Mouse (Mus musculus): Measurements from ENCODE around the gene Grhl1. TPM values are rescaled to one million over a fixed set of nuclear protein-coding genes. Genes with fewer than 3 reads are reported as not detected.
A peak's percentile ranks its signal among the peaks of the same experiment; 100 is the strongest.

The Grhl1 gene
- polyA plus RNA-seq, 2 experiments, result 0.20 to 0.45 TPM

DNA sequence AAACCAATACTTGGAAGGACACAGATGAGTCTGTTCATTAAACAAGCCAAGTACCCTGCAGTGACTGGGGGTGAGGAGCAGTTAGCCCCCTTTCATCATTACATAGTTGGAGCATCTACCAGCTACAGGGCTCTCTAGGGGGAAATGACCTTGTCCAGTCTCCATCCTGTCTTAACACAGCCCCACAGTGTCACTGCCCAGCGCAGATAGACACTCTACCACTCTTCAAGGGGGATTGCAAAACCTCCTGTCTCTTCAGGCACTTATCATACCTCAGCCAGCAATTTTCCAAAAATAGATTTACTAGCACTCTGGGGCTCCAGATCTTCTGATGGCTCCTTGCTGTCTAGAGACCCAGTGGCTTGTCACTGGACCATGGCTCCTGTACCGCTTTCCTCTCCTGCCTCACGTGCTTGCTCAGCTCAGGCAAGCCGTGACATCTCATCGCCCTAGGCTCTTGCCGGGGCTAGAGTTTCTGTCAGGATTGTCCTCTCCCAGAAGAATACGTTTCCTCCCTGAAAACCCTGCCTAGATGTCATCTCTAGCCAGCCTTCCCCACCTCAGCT, 8.6 kb upstream of the Grhl1 start:
- H3K9ac ChIP-seq (replicated peaks), result no peak overlapping the region
- H3K4me3 ChIP-seq (ENCODE audit: insufficient read depth in 1 of 2, low read depth in 2 of 2, low read length in 2 of 2), result no peak overlapping the region
- no peak for TF ChIP-seq CTCF (IDR thresholded peaks at IDR 0.05; ENCODE audit: low read depth)
- no peaks in the 10 kb centered on the region for H3K36me3 ChIP-seq (replicated peaks; ENCODE audit: control insufficient read depth, insufficient read depth, low read depth)
- no peak overlapping the region for H3K4me2 ChIP-seq (ENCODE audit: low read depth)
- DNase-seq (ENCODE audit: low read depth in 3 of 3, low spot score in 3 of 3) (no peak), ATAC-seq (ENCODE audit: insufficient read depth) (no peak)
- H3K27ac ChIP-seq, result no peak overlapping the region
- WGBS (ENCODE audit: insufficient replicate concordance), result 49% methylated on average over 7 of the region's 7 CpGs
- peaks cover 0 to 2% of the 10 kb centered on the region in 2 experiments; a peak in 1 of 4 replicates for H3K4me1 ChIP-seq (replicated peaks; ENCODE audit: control insufficient read depth in 2 of 2, insufficient read depth in 2 of 2, low read length in 1 of 2)
- no peaks in the 10 kb centered on the region for H3K27me3 ChIP-seq (ENCODE audit: control insufficient read depth, insufficient read depth, low read length)
- no peaks in the 10 kb centered on the region for H3K9me3 ChIP-seq (ENCODE audit: control insufficient read depth, low read length)

DNA sequence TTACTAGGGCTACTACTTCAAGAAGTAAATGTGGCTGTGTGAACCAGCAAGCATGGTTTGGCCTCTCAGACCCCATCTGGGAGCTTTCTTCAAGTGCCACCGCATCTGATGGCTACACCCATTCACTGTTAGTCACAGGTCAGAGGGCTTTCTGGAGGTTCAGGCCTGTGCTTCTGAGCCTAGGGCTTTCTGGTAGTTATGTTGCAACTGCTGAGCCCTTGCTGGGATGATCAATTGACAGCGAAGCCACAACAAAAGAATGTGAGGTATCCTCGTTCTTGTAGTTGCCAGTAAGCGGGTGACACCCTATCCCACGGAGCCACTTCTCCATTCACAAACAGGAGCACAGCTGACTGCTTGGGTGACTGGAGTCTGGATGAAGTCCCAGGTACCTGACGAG, 6.8 kb upstream of the Grhl1 start:
- DNase-seq (ENCODE audit: low read depth in 3 of 3, low spot score in 3 of 3) (no peak), ATAC-seq (ENCODE audit: insufficient read depth) (no peak)
- WGBS (ENCODE audit: insufficient replicate concordance), result 70% methylated on average over 6 of the region's 6 CpGs
- Histone ChIP-seq H3K4me2 (ENCODE audit: low read depth) (no peak overlapping the region), H3K9me3 (ENCODE audit: control insufficient read depth, low read length) (no peaks in the 10 kb centered on the region), H3K27me3 (ENCODE audit: control insufficient read depth, insufficient read depth, low read length) (no peaks in the 10 kb centered on the region; the same call in 1 of the 2 replicates), H3K4me3 (ENCODE audit: insufficient read depth in 1 of 2, low read depth in 2 of 2, low read length in 2 of 2) (no peak overlapping the region), H3K9ac (replicated peaks) (no peak overlapping the region), H3K27ac (no peak overlapping the region), H3K36me3 (replicated peaks; ENCODE audit: control insufficient read depth, insufficient read depth, low read depth) (no peaks in the 10 kb centered on the region), H3K4me1 (replicated peaks; ENCODE audit: control insufficient read depth in 2 of 2, insufficient read depth in 2 of 2, low read length in 1 of 2) (peaks cover 0 to 2% of the 10 kb centered on the region in 2 experiments; a peak in 1 of 4 replicates)
- TF ChIP-seq CTCF (IDR thresholded peaks at IDR 0.05; ENCODE audit: low read depth), result no peak
- TF ChIP-seq EP300 (IDR thresholded peaks at IDR 0.05; ENCODE audit: low read depth), result no peak

DNA sequence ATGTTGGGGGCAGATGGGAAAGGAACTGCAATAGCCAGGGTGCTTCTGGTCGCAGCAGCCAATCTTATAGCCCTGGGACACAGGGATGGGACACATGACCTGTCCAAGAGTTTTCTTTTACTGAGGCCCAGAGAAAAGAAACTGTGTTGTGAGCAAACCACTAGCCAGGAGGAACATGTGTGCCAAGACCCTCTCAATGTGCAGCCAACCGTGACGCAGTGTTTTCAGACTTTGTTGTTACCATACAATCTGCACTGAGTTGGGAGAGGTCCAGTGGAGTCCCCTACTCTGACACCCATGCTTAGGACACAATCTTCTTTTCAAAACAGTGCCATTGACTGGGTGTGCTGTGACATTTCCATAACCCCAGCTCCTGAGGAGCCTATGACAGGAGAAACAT, 4.5 kb upstream of the Grhl1 start:
- no peak for DNase-seq (ENCODE audit: low read depth in 3 of 3, low spot score in 3 of 3)
- WGBS (ENCODE audit: insufficient replicate concordance), result 62% methylated on average over 3 of the region's 3 CpGs

DNA sequence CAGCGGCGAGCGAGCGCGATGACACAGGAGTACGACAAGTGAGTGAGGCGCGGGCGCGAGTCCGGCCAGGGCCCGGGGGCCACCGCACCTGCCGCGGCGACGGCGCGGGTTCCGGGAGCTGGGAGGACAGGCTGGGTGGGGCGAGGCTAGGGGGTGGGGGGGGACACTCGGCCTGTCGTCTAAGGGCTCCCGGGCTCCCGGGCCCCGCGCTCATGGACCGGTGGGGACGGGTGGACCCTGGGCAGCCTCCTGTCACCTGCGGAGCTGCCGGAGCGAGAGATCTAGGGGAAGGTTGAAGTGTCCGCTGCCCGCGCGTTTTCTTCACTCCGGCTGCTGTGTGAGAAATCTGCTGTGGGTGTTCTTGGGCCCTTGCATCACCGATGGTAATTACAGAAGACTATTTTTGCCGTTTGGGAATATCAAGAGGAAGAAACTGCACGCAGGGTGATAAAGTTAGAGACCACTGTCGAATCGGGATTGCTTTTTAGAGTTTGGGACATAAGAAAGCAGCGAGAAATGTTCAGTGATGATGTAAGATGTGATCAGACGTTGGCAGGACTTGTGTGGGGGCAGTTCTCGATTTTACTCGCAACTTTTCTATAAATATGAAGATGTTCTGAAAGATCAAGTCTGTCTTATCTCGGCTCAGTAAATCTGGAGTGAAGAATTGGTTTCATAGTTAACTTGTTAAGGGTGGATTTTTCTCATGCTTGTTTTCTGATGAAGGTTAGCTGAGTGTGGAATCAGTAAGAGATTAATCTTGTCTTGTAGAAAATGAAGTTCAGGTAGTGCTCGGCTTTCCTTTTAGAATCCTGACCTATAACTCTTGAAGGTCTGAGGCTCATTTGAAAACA, 565 bp downstream of the Grhl1 start:
- Histone ChIP-seq H3K9ac (replicated peaks) (peak overlapping the region; percentile 63), H3K27ac (no peak overlapping the region), H3K27me3 (ENCODE audit: control insufficient read depth, insufficient read depth, low read length) (peaks cover 21% of the 10 kb centered on the region), H3K36me3 (replicated peaks; ENCODE audit: control insufficient read depth, insufficient read depth, low read depth) (no peaks in the 10 kb centered on the region), H3K4me2 (ENCODE audit: low read depth) (peak overlapping the region; percentile 93), H3K4me1 (replicated peaks; ENCODE audit: control insufficient read depth in 2 of 2, insufficient read depth in 2 of 2, low read length in 1 of 2) (peaks cover 2 to 9% of the 10 kb centered on the region in 2 experiments; a peak in 3 of 4 replicates), H3K9me3 (ENCODE audit: control insufficient read depth, low read length) (no peaks in the 10 kb centered on the region), H3K4me3 (ENCODE audit: insufficient read depth in 1 of 2, low read depth in 2 of 2, low read length in 2 of 2) (peak overlapping the region; percentile 57 to 71)
- TF ChIP-seq EP300 (IDR thresholded peaks at IDR 0.05; ENCODE audit: low read depth) (no peak), CTCF (IDR thresholded peaks at IDR 0.05; ENCODE audit: low read depth) (no peak)
- WGBS (ENCODE audit: insufficient replicate concordance), result 5% methylated on average over 47 of the region's 48 CpGs
- ATAC-seq (ENCODE audit: insufficient read depth) (peak; percentile 38), DNase-seq (ENCODE audit: low read depth in 3 of 3, low spot score in 3 of 3) (no peak)

More for the DNA sequence above, 4.5 kb upstream of the Grhl1 start:
- TF ChIP-seq EP300 (IDR thresholded peaks at IDR 0.05; ENCODE audit: low read depth) (no peak), CTCF (IDR thresholded peaks at IDR 0.05; ENCODE audit: low read depth) (no peak)
- Histone ChIP-seq H3K27ac (no peak overlapping the region), H3K9ac (replicated peaks) (no peak overlapping the region), H3K9me3 (ENCODE audit: control insufficient read depth, low read length) (no peaks in the 10 kb centered on the region), H3K4me2 (ENCODE audit: low read depth) (no peak overlapping the region), H3K27me3 (ENCODE audit: control insufficient read depth, insufficient read depth, low read length) (peaks cover 9% of the 10 kb centered on the region), H3K4me1 (replicated peaks; ENCODE audit: control insufficient read depth in 2 of 2, insufficient read depth in 2 of 2, low read length in 1 of 2) (peaks cover 0 to 6% of the 10 kb centered on the region in 2 experiments; a peak in 2 of 4 replicates), H3K36me3 (replicated peaks; ENCODE audit: control insufficient read depth, insufficient read depth, low read depth) (no peaks in the 10 kb centered on the region), H3K4me3 (ENCODE audit: insufficient read depth in 1 of 2, low read depth in 2 of 2, low read length in 2 of 2) (no peak overlapping the region)
- no peak for ATAC-seq (ENCODE audit: insufficient read depth)

DNA sequence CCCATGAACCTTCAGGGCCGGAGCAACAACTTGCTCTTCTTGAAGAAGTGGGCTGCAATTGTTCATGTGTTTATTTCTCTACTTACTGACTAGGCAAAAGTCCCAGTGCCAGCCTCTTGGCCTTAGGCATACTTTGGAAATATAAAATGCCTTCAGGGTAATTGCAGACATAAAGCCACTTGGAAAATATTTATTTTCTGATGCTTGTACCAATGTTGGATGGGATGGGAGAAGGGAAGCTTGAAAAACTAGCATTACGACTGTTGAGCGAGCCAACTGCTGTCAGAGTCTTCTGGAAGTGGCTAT, 1.1 kb downstream of the Grhl1 start:
- Histone ChIP-seq H3K36me3 (replicated peaks; ENCODE audit: control insufficient read depth, insufficient read depth, low read depth) (no peaks in the 10 kb centered on the region), H3K4me1 (replicated peaks; ENCODE audit: control insufficient read depth in 2 of 2, insufficient read depth in 2 of 2, low read length in 1 of 2) (peaks cover 2 to 9% of the 10 kb centered on the region in 2 experiments; a peak in 3 of 4 replicates), H3K4me2 (ENCODE audit: low read depth) (peak overlapping the region; percentile 93), H3K27ac (no peak overlapping the region), H3K9me3 (ENCODE audit: control insufficient read depth, low read length) (no peaks in the 10 kb centered on the region), H3K27me3 (ENCODE audit: control insufficient read depth, insufficient read depth, low read length) (peaks cover 21% of the 10 kb centered on the region), H3K9ac (replicated peaks) (no peak overlapping the region), H3K4me3 (ENCODE audit: insufficient read depth in 1 of 2, low read depth in 2 of 2, low read length in 2 of 2) (peak overlapping the region in 1 of 2 experiments; percentile 71; a peak in 2 of 4 replicates)
- ATAC-seq (ENCODE audit: insufficient read depth) (no peak), DNase-seq (ENCODE audit: low read depth in 3 of 3, low spot score in 3 of 3) (no peak)
- 73% methylated on average over 3 of the region's 3 CpGs for WGBS (ENCODE audit: insufficient replicate concordance)
- TF ChIP-seq EP300 (IDR thresholded peaks at IDR 0.05; ENCODE audit: low read depth), result no peak

Measured in liver, embryonic 14.5 days (tissue).